Mouse (Mus musculus) bone marrow macrophage, adult 2 months (primary cell): ENCODE results near the gene Bet1. TPM values are rescaled to one million over a fixed set of nuclear protein-coding genes. Genes with fewer than 3 reads are reported as not detected.

Experiments
- H3K27ac ChIP-seq: 2 replicates; pipeline ENCODE4 v1.5.1; 2012; ENCODE audit warnings: low read depth, low read length; ENCODE audit not compliant: insufficient read depth
- H3K4me1 ChIP-seq: 2 replicates; pipeline ENCODE4 v1.6.1; 2012; ENCODE audit warnings: low read length; ENCODE audit not compliant: control insufficient read depth, insufficient read depth
- H3K4me3 ChIP-seq: 2 replicates; pipeline ENCODE4 v1.5.1; 2012; ENCODE audit warnings: mild to moderate bottlenecking, low read length, moderate library complexity; ENCODE audit not compliant: insufficient read depth
- CTCF ChIP-seq: IDR thresholded peaks from 2 replicates; pipeline ENCODE4 v1.5.1; 2012; ENCODE audit warnings: low read depth, mild to moderate bottlenecking, low read length, moderate library complexity
- POLR2A ChIP-seq: IDR thresholded peaks from 2 replicates; pipeline ENCODE4 v1.6.1; 2012; ENCODE audit warnings: mild to moderate bottlenecking, low read depth, low read length, borderline replicate concordance
- polyA plus RNA-seq: library from polyadenylated mRNA; stranded (reverse); fragments of >200 nt; gene quantifications from 2 replicates; pipeline ENCODE4 v1.2.4, GENCODE M21; 2012; ENCODE audit not compliant: missing spikeins, insufficient read depth, insufficient read length

Gene Bet1
- polyA plus RNA-seq, 1 experiment, result 44.8 TPM

DNA sequence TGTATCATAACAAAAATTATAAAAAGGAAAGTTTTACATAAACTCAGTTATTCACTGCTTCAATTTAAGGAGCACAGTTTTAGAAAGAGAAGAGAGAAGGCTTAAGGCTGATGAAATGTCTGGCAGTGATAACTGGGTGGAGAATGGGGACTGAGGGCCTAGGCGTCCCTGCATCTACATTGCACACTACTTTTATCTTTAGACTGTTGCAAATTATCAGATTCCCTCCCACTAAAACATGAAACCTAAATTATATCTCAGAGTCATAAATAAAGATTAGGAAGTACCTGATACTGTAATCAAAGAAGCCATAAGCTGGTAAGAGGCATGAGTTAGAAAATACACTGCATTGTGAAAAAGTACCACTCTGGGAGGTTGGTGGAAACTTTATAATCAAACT lies 45.0 kb downstream of the Bet1 start:
- Histone ChIP-seq H3K4me1 (no peaks in the 10 kb centered on the region), H3K4me3 (no peak overlapping the region), H3K27ac (no peak overlapping the region)
- TF ChIP-seq CTCF (no peak), POLR2A (no peak)

GRCm38 (mm10) chr6:4030956-4031355 lies 55.8 kb downstream of the Bet1 start:
- Histone ChIP-seq H3K4me3 (no peak overlapping the region), H3K27ac (peak overlapping the region; percentile 36), H3K4me1 (peaks cover 8% of the 10 kb centered on the region)
- TF ChIP-seq POLR2A, result no peak
- TF ChIP-seq CTCF, result no peak

Other genes with a start within 250 kb of the Bet1 start
- gene Tfpi2, start 98.1 kb downstream of the Bet1 start, polyA plus RNA-seq, result not detected in 2 replicates
- gene Gngt1, start 93.2 kb downstream of the Bet1 start, polyA plus RNA-seq, result not detected in 2 replicates
- gene Gng11, start 83.1 kb downstream of the Bet1 start, polyA plus RNA-seq, result 2.1 and 3.6 TPM in 2 replicates